Mouse (Mus musculus): ENCODE measurements around the gene Pdzrn3.

DNA sequence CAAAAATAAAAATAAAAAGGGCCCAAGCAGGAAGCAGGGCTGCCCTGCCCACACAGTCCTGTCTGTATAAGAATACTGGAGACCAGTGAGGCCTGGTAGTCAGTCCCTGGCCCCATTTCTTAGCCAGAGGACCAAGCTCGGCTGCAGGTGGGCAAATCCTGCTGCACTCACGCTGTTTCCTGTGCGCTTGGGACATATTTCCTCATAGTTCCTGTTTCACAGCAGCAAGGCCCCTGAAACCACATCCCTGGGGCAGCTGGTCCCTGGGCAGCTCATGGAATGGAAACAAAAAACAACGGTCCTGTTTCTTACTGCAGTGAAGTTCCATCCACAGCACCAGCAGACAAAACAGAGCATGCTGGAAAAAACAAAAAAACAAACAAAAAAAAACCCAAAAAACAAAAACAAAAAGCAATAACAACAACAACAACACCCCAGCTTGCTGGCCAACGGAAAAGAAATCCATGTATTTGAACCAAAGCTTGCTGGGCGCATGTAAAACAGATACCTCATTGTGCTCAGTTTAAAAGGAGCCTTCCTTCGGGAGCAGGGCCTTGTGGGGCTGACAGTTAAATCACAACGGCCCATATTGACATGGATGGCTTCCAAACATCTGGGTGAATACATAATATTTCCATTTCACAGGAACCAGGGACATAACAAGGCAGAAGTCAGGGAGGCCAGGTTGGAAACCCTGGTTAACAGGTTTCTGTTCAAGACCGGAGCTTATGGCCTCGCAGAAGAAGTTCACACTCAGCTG is 108.2 kb downstream of the Pdzrn3 start:
- no peak for TF ChIP-seq POLR2AphosphoS2 (IDR thresholded peaks at IDR 0.05; ENCODE audit: low read length)
- TF ChIP-seq CTCF (IDR thresholded peaks at IDR 0.05 in 2 of 3, conservative IDR thresholded peaks at IDR 0.05 in 1 of 3; ENCODE audit: control insufficient read depth in 1 of 3, insufficient read depth in 1 of 3, low read depth in 2 of 3, low read length in 3 of 3, poor library complexity in 1 of 3, severe bottlenecking in 1 of 3) = no peak
- TF ChIP-seq ELF1 (IDR thresholded peaks at IDR 0.05; ENCODE audit: low read depth, low read length) = no peak
- no peak for TF ChIP-seq EP300 (IDR thresholded peaks at IDR 0.05; ENCODE audit: low read depth in 1 of 2, low read length in 2 of 2)
- TF ChIP-seq E2F4 (IDR thresholded peaks at IDR 0.05; ENCODE audit: borderline replicate concordance, low read depth, low read length) = no peak
- no peak for TF ChIP-seq MAX (IDR thresholded peaks at IDR 0.05; ENCODE audit: low read length)
